ENCODE assay signal across 23 mouse cellular contexts in genomic region chr3:152526721-152527120, GRCm38 (mm10).
A peak's percentile ranks its signal among the peaks of the same experiment; 100 is the strongest.
DNase-seq lines count a peak whose midpoint lies in the region; ATAC-seq and TF ChIP-seq lines count a peak whose summit lies in the region.
"Had no signal": no experiment of that assay in that cellular context is flagged by ENCODE, and none has a peak within 500 bp of the region (broad histone marks: within the 10 kb centered on the region; RNA-seq: fewer than 3 reads in every experiment).

No protein-coding gene starts in this region.

- peak overlapping the region; percentile 48; the same call in 1 of the 2 replicates for H3K27ac ChIP-seq in layer of hippocampus, adult 2 months
- no peak overlapping the region for H3K27ac ChIP-seq in lung, embryonic 15.5 days
- no peak overlapping the region for H3K27ac ChIP-seq in liver, embryonic 12.5 days
- H3K27ac ChIP-seq: embryonic facial prominence, embryonic 15.5 days; forebrain, embryonic 10.5 days; forebrain, embryonic 15.5 days; gastrocnemius, adult 2 months; heart, embryonic 10.5 days; hindbrain, embryonic 12.5 days had no signal

- no peak overlapping the region for H3K9ac ChIP-seq in lung, embryonic 15.5 days
- H3K9ac ChIP-seq in liver, embryonic 12.5 days: no peak overlapping the region
- H3K9ac ChIP-seq: embryonic facial prominence, embryonic 15.5 days; forebrain, embryonic 15.5 days; hindbrain, embryonic 12.5 days had no signal

- H3K27me3 ChIP-seq in lung, embryonic 15.5 days: no peaks in the 10 kb centered on the region
- H3K27me3 ChIP-seq in liver, embryonic 12.5 days (replicated peaks): peaks cover 9% of the 10 kb centered on the region; the same call in 1 of the 2 replicates
- H3K27me3 ChIP-seq: embryonic facial prominence, embryonic 15.5 days; forebrain, embryonic 15.5 days; hindbrain, embryonic 12.5 days had no signal

- DNase-seq in frontal cortex, postnatal 25 days (ENCODE audit: low spot score in 2 of 2): no peak
- DNase-seq in layer of hippocampus, adult 2 months (ENCODE audit: low spot score in 2 of 2): peak; percentile 34 to 47
- no peak for DNase-seq in layer of hippocampus, adult 9-10 months (ENCODE audit: low spot score)
- DNase-seq in lung, postnatal 36 days: no peak
- DNase-seq: adrenal gland, adult 2 months; adrenal gland, postnatal 25 days; cerebellum, adult 11-12 months; cerebellum, adult 9-10 months; gastrocnemius, adult 2 months; gastrocnemius, postnatal 25 days; heart, postnatal 10 days; heart, postnatal 4 days had no signal

- TF ChIP-seq CTCF in layer of hippocampus, adult 2 months (conservative IDR thresholded peaks at IDR 0.05): no peak

- peak; percentile 47; the same call in 1 of the 2 replicates for ATAC-seq in frontal cortex, adult (ENCODE audit: low TSS enrichment)
- peak; percentile 46; the same call in 1 of the 2 replicates for ATAC-seq in lung, embryonic 15.5 days (ENCODE audit: borderline replicate concordance, extremely low read depth, low FRiP score, low TSS enrichment)
- no peak for ATAC-seq in liver, embryonic 12.5 days
- ATAC-seq: forebrain, embryonic 15.5 days; hindbrain, embryonic 16.5 days; inflammation-experienced regulatory T-cells, adult 6 months had no signal

- no peaks in the 10 kb centered on the region for H3K4me1 ChIP-seq in lung, embryonic 15.5 days
- peaks cover 8% of the 10 kb centered on the region; the same call in 1 of the 2 replicates for H3K4me1 ChIP-seq in liver, embryonic 12.5 days
- H3K4me1 ChIP-seq: embryonic facial prominence, embryonic 15.5 days; forebrain, embryonic 10.5 days; forebrain, embryonic 15.5 days; heart, embryonic 10.5 days; hindbrain, embryonic 12.5 days had no signal

- H3K4me3 ChIP-seq in layer of hippocampus, adult 2 months: no peak overlapping the region
- H3K4me3 ChIP-seq in lung, embryonic 15.5 days: no peak overlapping the region
- no peak overlapping the region for H3K4me3 ChIP-seq in liver, embryonic 12.5 days
- H3K4me3 ChIP-seq: embryonic facial prominence, embryonic 15.5 days; erythroblast, embryonic 14.5 days; forebrain, embryonic 10.5 days; forebrain, embryonic 15.5 days; gastrocnemius, adult 2 months; heart, embryonic 10.5 days; hindbrain, embryonic 12.5 days had no signal

- no peaks in the 10 kb centered on the region for H3K9me3 ChIP-seq in lung, embryonic 15.5 days
- no peaks in the 10 kb centered on the region for H3K9me3 ChIP-seq in liver, embryonic 12.5 days (replicated peaks)
- H3K9me3 ChIP-seq: embryonic facial prominence, embryonic 15.5 days; forebrain, embryonic 15.5 days; heart, embryonic 10.5 days; hindbrain, embryonic 12.5 days had no signal

- H3K36me3 ChIP-seq in lung, embryonic 15.5 days: no peaks in the 10 kb centered on the region
- H3K36me3 ChIP-seq in liver, embryonic 12.5 days: no peaks in the 10 kb centered on the region
- H3K36me3 ChIP-seq: embryonic facial prominence, embryonic 15.5 days; forebrain, embryonic 10.5 days; forebrain, embryonic 15.5 days; heart, embryonic 10.5 days; hindbrain, embryonic 12.5 days had no signal

- WGBS in lung, embryonic 15.5 days: 58% methylated on average over 8 of the region's 8 CpGs
- 75% methylated on average over 8 of the region's 8 CpGs for WGBS in liver, embryonic 12.5 days (ENCODE audit: insufficient replicate concordance)

- H3K4me2 ChIP-seq in lung, embryonic 15.5 days: no peak overlapping the region
- no peak overlapping the region for H3K4me2 ChIP-seq in liver, embryonic 12.5 days
- H3K4me2 ChIP-seq: embryonic facial prominence, embryonic 15.5 days; forebrain, embryonic 15.5 days; hindbrain, embryonic 12.5 days had no signal

Comparison
In these comparisons a context has a peak if more than half of its experiments do, and no peak if none do; other contexts are left out.
1. DNase-seq: peak in layer of hippocampus, adult 2 months (2 of 2); none in frontal cortex, postnatal 25 days (0 of 2), layer of hippocampus, adult 9-10 months (single experiment) and lung, postnatal 36 days (single experiment).